Mouse (Mus musculus) spleen, adult 2 months (tissue): ENCODE results near the gene Gpr61.

Experiments
- CTCF ChIP-seq: fragments of 200-500 bp; IDR thresholded peaks from 2 replicates; pipeline ENCODE4 v1.5.1; 2011; ENCODE audit warnings: mild to moderate bottlenecking, inconsistent platforms; ENCODE audit not compliant: insufficient read depth, insufficient read length, insufficient replicate concordance; ENCODE audit errors: extremely low read depth
- POLR2A ChIP-seq: fragments of 200-500 bp; IDR thresholded peaks from 2 replicates; pipeline ENCODE4 v1.6.1; 2011; ENCODE audit warnings: low read depth, low read length, inconsistent platforms

- TF ChIP-seq POLR2A: no peak
- TF ChIP-seq CTCF: no peak
Measured at GRCm38 (mm10) chr3:108126327-108126726, 28.4 kb downstream of the Gpr61 start.
